Mouse (Mus musculus) cortical plate, adult 2 months (tissue): ENCODE data around the gene Nacc2.

Source experiments
- CTCF ChIP-seq: fragments of 200-500 bp; IDR thresholded peaks from 2 replicates; pipeline ENCODE4 v1.5.1; 2011; ENCODE audit warnings: mild to moderate bottlenecking, control low read depth, low read length; ENCODE audit not compliant: insufficient read depth; ENCODE audit errors: extremely low read depth
- POLR2A ChIP-seq: fragments of 200-500 bp; IDR thresholded peaks from 2 replicates; pipeline ENCODE4 v1.6.1; 2011; ENCODE audit warnings: mild to moderate bottlenecking, low read length, control low read depth; ENCODE audit not compliant: insufficient read depth; ENCODE audit errors: extremely low read depth

DNA sequence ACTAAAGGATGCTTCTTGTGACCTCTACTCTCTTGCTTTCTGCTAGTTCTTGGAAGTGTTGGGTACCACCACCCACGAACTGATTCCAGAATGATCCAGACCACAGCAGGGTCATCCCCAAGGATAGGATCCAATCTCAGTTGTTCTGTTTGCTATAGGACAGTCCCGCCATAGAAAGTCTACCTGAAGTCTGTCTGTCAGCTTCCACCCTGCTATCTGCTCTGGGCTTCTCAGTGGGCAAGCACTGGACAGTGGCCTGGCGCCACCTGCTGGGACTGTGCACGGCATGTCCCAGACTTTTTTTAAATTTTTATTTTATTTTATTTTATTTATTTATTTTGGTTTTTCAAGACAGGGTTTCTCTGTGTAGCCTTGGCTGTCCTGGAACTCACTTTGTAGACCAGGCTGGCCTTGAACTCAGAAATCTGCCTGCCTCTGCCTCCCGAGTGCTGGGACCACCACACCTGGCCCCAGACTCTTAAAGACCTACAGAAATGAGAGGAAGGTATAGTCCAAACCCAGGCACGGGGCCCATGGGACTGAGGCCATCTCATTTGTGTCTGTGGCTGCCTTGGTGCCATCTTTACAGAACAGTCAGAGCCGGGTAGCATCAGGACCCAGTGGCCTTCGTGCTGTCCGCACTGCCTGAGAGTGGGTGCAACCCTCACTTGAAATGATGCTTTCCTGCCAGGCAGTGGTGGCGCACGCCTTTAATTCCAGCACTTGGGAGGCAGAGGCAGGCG is 19.0 kb upstream of the Nacc2 start:
- TF ChIP-seq CTCF (peak; percentile 75), POLR2A (no peak)
